Mouse (Mus musculus) G1E-ER4 (cell line): Measurements from ENCODE around the gene Gm49384. TPM values are rescaled to one million over a fixed set of nuclear protein-coding genes. Genes with fewer than 3 reads are reported as not detected.
"Not testable (repeated sequence)": the region's sequence is repeated elsewhere in the genome, so short reads cannot be mapped to it uniquely, and the experiment has no call there.

Source experiments
- GATA1 ChIP-seq: IDR thresholded peaks from one replicate; pipeline ENCODE4 v1.8.0; 2012; ENCODE audit warnings: low read length, inconsistent platforms
- polyA plus RNA-seq: library from polyadenylated mRNA; stranded (reverse); fragments of >175 nt; gene quantifications from 2 replicates; pipeline ENCODE4 v1.2.3, GENCODE M21; 2012

Gene Gm49384
- polyA plus RNA-seq, 1 experiment: not detected

DNA sequence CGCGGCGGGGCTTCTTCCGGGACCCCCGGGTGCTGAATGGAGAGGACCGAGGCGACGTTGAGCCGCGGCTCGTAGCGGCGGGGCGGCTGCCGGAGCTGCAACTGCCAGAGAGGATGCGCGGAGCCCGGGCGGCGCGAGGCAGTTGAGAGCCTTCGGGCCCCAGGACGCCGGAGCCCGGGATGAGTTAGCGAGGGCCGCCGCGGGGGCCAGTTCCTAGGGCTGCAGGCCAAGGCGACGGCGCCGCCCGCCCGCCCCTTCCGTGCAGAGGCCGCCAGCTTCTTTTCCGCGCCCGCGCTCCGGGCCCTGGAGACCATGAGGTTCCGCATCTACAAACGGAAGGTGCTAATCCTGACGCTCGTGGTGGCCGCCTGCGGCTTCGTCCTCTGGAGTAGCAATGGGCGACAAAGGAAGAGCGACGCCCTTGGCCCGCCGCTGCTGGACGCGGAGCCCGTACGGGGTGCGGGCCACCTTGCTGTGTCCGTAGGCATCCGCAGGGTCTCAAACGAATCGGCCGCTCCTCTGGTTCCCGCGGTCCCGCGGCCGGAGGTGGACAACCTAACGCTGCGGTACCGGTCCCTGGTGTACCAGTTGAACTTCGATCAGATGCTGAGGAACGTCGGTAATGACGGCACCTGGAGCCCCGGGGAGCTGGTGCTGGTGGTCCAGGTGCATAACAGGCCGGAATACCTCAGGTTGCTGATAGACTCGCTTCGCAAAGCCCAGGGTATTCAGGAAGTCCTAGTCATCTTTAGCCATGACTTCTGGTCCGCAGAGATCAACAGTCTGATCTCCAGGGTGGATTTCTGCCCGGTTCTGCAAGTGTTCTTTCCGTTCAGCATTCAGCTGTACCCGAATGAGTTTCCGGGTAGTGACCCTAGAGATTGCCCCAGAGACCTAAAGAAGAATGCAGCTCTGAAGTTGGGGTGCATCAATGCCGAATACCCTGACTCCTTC lies 19.4 kb downstream of the Gm49384 start:
- TF ChIP-seq GATA1: no peak

DNA sequence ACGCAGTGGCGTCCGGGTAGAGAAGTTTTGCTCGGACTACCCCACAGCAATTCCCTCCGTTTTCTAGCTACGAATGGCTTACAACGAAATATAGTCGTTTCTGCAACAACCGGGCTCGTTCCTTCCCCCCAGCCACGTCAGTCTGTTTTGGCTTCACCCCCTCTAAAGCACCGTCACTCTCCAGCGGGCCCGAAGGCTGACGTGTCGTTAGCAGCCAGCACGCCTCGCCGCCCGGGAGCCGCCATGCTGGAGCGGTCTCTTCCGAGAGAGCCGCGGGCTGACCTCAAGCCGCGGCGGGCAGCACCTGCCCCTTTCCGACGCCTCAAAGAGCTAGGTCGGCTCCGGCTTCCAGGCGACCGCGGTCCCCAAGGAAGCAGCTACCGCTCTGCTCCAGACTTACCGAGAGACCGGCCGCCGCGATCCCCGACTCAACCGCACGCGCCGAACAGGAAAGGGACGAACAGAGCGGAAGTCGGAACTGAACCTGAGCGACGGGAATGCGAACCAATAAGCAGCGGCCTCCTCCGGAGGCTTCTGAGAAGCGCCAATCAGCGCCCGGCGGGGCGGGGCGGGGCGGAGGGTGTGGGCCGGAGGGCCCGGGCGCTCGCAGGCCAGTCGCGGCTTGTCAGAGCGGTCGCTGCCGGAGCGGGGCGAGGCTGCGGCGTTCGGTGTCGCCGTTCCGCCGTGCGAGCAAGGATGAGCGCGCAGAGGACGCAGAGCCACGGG lies 20.3 kb downstream of the Gm49384 start, which contains the start of the genes Rpl36al and Mgat2:
Gene Rpl36al, minus strand, starts transcription at position 501 of the 726 bp plus-strand sequence.
Gene Mgat2, plus strand, starts transcription at position 575 of the 726 bp plus-strand sequence.
- no peak for TF ChIP-seq GATA1

DNA sequence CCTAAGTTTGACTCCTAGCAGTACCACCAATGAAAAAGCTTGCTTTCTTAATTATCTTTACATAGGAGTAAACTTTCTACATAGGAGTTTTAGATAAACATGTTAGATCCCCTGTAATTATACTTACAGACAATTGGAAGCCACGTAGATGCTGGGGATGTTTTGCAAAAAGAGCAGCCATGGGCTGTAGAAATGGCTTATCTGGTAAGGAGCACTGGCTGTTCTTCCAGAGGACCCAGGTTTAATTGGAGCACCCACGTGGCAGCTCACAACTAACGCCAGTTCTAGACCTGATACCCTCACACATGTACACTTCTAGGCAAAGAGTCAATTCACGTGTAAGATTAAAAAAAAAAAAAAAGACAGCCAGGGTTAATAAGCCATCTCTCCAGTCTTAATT lies 22.3 kb downstream of the Gm49384 start:
- no peak for TF ChIP-seq GATA1

DNA sequence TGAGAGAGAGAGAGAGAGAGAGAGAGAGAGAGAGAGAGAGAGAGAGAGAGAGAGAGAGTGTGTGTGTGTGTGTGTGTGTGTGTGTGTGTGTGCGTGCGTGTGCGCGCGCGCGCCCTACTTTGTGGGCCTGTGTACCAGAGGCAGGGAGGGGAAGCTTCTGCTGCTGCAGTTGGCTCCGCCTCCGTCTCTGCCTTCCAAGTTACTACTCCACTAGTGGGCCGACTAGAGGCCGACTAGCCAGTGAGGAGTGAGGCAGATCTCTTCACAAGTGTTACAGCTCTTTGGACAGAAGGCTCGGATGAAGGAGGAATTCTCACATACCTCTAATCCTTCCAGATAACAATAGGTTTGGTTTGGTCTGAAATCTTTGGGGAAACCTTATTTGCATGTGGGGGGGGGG lies 24.7 kb downstream of the Gm49384 start:
- TF ChIP-seq GATA1: no peak

DNA sequence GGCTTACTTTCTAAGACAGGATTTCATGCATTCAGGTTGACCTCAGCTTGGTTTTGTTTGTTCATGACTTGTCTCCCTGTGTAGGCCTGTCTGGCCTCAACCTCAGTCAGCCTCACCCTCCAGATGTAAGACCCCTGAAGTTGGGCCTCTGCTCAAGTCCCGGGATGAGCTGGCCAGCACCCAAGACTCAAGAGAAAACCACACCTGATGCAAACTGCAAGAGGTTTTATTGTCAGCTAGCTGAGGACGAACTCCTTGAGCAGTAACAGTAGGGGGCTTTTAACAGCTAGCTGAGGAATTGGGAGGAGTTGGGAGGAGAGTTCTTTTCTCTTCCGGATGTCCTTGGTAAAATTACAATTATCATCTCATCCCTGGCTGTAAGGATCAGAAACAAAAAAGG lies 26.5 kb downstream of the Gm49384 start:
- TF ChIP-seq GATA1: no peak

DNA sequence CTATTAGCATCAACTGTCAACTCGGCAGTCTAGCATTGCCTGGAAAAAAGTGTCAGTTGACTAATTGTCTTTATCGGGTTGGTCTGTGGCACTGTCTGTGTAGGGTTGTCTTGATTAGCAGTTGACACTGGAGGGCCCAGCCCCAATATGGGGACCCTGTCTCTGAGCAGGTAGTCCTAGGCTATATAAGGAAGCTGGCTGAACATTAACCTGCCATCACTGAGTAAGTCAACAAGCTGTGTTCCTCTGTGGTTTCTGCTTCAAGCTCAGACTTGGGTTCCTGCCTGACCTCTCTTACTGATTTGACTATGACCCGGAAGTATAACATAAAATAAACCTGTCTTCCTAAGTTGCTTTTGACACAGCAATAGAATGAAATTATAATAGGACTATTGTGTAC lies 28.1 kb downstream of the Gm49384 start:
- TF ChIP-seq GATA1: no peak

DNA sequence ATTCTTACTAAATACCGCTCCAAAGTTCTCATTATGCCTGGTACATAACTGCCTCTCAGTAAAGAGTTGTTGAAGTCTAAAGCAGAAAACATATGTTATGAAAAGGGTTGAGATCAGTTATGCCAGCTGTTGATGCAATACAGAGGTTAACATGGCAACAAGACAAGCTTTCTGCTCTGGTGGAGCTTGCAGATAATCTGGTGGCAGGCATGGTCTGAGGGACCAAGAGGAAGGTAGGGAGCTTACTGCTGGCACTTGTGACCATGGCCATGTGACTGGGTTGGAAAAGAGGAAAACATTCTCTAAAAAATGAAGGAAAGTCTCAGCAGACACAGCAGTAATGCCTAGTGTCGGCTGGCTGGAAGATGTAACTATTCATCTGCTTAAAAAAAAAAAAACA lies 32.8 kb downstream of the Gm49384 start:
- no peak for TF ChIP-seq GATA1

DNA sequence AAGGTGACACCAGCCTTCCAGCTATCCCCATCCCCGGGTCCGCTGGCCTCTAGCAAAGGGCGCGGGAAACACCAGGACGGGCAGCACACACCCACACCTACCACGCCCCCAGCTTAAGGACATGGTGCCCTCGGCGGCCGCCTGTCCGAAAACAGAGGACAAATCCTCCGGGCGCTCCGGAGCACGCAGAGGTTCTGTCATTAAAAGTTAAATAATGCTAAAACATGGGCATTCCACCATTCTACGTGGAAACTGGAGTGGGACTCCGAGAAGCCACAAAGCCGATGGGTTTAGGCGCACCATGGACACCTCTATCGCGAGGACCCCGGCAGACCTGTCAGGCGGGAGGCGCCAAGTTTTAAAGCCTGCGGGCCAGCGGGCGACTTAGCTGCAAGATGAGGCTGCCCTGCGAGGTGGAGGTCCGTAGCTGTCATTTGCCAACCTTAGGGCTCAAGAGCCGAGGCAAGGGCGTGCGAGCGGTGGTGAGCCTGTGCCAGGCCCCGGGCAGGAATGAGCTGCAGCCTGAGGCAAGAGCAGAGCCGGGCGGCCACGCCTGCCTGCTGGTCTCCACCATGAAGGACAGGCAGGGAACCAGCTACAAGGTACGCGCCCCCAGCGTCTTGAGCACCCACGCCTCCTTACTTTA lies 35.5 kb downstream of the Gm49384 start, which contains the start of gene Lrr1:
Gene Lrr1, plus strand, starts transcription at position 354 of the 646 bp plus-strand sequence.
- TF ChIP-seq GATA1: no peak

DNA sequence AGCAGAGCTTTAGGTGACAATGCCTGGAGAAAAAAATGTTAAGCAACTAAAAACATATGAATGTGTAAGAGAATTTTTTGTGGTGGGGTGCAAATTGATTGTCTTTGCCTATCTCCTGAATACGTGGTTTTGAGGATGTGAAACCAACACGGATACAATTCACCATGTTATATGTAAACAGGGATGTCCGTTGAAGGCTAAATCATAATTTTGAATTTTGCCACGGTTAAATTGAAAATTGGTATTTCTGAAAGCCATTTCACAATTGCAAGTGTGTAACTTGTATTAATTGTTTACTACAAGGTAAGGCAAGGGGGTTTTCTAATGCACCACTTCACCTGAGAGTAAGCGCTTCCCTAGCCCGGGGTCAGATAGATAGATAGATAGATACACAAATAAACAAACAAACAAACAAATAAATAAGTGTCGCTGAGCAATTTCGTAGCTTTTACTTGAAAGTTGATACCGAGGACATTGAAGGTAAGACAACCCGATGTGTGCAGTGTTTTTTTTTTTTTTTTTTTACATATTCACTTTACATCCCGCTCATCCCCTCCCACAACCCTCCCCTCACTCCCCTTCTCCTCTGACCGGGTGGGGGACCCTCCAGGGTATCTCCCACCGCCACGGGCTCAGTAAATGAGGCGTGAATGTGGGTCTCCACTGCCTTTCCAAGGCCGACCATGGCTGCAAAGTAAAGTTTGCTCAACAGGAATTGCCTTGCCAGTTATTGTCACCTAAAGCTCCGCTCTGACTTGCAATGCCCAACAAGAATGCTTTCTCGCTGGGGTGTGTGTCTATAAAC lies 36.2 kb downstream of the Gm49384 start:
- no peak for TF ChIP-seq GATA1

DNA sequence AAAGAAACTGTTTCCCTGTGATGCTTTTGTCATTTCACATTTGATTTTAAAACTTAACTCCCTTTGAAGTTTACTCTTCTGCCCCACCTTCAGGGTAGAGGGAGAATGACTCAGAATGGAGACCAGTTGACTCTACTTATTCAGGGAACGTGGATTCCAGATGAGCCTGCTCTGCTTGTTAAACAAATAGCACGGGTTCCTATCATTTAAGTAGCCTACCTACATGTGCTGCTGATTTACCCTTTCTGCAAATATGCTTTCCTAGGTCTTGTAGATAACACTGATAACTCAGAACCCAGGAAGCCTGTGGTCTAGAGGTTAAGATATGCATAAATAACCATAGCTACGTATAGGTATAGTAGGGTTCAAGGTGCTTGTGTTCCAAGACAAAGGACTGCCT lies 39.2 kb downstream of the Gm49384 start:
- TF ChIP-seq GATA1: no peak

DNA sequence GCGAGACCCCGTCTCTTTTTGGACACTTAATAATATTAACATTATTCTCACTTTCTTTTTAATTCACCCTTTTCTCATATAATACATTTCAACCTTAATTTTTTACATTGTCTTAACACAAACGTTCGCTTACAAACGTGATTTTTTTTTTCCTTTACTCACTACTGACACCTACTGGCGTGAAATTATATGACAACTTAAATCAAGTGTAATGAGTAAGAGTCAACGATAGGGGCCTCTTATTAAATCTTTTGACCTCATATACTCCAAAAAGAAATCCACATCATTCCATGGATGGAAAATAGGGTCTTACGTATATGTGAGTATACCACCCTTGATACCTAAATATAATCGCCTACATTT lies 44.5 kb downstream of the Gm49384 start:
- TF ChIP-seq GATA1: no peak

DNA sequence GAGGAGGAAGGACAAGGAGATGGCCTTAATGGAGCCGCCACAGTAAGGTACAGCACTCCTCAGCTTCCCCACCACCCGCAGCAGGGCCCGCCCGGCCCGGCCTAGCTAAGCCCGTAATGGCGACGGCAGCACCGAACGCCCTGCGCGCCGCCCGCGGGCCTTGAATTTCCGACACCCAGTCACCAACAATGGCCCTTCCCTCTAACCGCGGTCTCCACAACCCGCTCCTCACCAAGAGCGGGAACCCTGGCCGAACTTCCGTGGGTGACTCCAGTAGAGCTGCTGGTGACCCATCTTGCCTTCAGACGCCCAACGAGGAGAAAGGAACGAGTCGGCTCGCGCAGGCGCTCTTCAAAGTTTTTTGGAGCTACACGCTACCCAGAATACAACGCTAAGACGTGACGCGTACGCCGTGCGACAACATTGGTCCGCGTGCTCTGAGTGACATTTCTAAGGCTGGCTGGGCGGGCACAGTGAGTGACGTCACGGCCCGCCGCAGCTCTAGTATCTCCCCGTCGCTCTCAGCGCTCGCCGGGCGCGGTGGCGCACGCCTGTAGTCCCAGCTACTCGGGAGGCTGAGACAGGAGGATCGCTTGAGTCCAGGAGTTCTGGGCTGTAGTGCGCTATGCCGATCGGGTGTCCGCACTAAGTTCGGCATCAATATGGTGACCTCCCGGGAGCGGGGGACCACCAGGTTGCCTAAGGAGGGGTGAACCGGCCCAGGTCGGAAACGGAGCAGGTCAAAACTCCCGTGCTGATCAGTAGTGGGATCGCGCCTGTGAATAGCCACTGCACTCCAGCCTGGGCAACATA lies 45.1 kb downstream of the Gm49384 start, which contains the start of gene Rps29:
Gene Rps29, minus strand, starts transcription at position 422 of the 813 bp plus-strand sequence.
- not testable (repeated sequence) for TF ChIP-seq GATA1

DNA sequence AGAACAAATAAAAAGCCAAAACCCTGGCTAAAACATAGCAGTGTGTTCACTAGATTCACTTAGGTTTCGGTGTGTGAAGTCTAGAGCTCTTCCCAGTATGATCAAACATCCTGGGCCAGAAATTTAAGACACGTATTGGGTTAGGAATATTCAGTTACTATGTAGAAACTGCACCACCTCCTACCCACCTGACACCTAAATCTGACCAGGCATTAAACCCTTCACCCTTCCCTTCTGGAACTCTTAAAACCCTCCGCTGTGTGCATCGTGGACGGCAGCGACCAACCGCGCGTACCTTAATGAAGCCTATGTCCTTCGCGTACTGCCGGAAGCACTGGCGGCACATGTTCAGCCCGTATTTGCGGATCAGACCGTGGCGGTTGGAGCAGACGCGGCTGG lies 45.7 kb downstream of the Gm49384 start:
- no peak for TF ChIP-seq GATA1

DNA sequence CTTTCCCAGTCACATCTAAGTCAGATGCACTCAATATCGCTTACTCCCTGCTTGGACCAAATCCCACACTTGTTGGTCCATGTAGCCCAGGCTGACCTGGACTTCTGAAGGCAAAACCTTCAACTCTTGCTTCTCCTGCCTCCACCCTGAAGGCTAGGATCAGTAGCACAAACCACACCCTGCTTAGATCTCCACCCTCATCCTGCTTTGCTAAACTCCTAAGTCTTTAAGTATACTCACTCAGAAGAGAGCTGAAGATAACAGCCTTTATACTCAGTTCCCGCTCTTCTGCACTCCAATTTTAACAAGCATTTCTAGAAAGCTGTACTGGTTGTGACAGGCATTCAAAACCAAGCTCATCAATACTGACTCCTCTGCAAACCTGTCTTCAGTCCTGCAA lies 47.0 kb downstream of the Gm49384 start:
- TF ChIP-seq GATA1: no peak
